Mouse (Mus musculus) ES-E14 (cell line): Measurements from ENCODE around the gene Baz2b. TPM values are rescaled to one million over a fixed set of nuclear protein-coding genes. Genes with fewer than 3 reads are reported as not detected.

Experiments used
- DNase-seq: peaks from one replicate; pipeline ENCODE4 v3.0.0-alpha.2; 2013; ENCODE audit warnings: low read depth, low spot score
- H3K27ac ChIP-seq: 2 replicates; pipeline ENCODE4 v1.5.1; 2012; ENCODE audit warnings: low read depth, mild to moderate bottlenecking, low read length, moderate library complexity, mixed read lengths; ENCODE audit not compliant: poor library complexity, insufficient read depth, severe bottlenecking
- H3K36me3 ChIP-seq: 2 replicates; pipeline ENCODE4 v1.6.1; 2012; ENCODE audit warnings: mild to moderate bottlenecking, low read length, moderate library complexity, mixed read lengths; ENCODE audit not compliant: control insufficient read depth, poor library complexity, insufficient read depth, severe bottlenecking
- H3K4me1 ChIP-seq, 2 experiments: fragments of 150-350 bp in 1 of 2; sonication (generic) in 1 of 2; 2 replicates each; pipeline ENCODE4 v1.6.1; 2012; ENCODE audit warnings: low read length in 2 of 2, mild to moderate bottlenecking in 1 of 2, mixed read lengths in 1 of 2; ENCODE audit not compliant: control insufficient read depth in 2 of 2, insufficient read depth in 2 of 2, poor library complexity in 1 of 2
- H3K4me3 ChIP-seq, 2 experiments: fragments of 150-350 bp in 1 of 2; sonication (generic) in 1 of 2; 2 replicates each; pipeline ENCODE4 v1.5.1; 2012; ENCODE audit warnings: low read length in 2 of 2, low read depth in 1 of 2, mild to moderate bottlenecking in 1 of 2, mixed read lengths in 1 of 2; ENCODE audit not compliant: insufficient read depth in 1 of 2, poor library complexity in 1 of 2, severe bottlenecking in 1 of 2
- H3K9ac ChIP-seq: 2 replicates; pipeline ENCODE4 v1.6.1; 2012; ENCODE audit warnings: low read depth, mild to moderate bottlenecking, low read length, mixed read lengths; ENCODE audit not compliant: poor library complexity, insufficient read depth, severe bottlenecking
- H3K9me3 ChIP-seq: fragments of 150-350 bp; sonication (generic); 2 replicates; pipeline ENCODE4 v1.6.1; 2012; ENCODE audit warnings: low read depth, mild to moderate bottlenecking, low read length; ENCODE audit not compliant: control insufficient read depth, insufficient read depth
- CHD2 ChIP-seq: IDR thresholded peaks from 2 replicates; pipeline ENCODE4 v1.6.1; 2014; ENCODE audit warnings: mild to moderate bottlenecking, low read depth, low read length, inconsistent platforms
- HCFC1 ChIP-seq: IDR thresholded peaks from 2 replicates; pipeline ENCODE4 v1.6.1; 2012; ENCODE audit warnings: low read length, inconsistent platforms, borderline replicate concordance; ENCODE audit not compliant: insufficient read depth
- MAFK ChIP-seq: IDR thresholded peaks from 2 replicates; pipeline ENCODE4 v1.6.1; 2014; ENCODE audit warnings: mild to moderate bottlenecking, low read depth, low read length, inconsistent platforms; ENCODE audit not compliant: insufficient read depth
- ZC3H11A ChIP-seq: IDR thresholded peaks from 2 replicates; pipeline ENCODE4 v1.6.1; 2012; ENCODE audit warnings: low read depth, mild to moderate bottlenecking, inconsistent platforms, low read length, borderline replicate concordance
- ZNF384 ChIP-seq: IDR thresholded peaks from 2 replicates; pipeline ENCODE4 v1.6.1; 2012; ENCODE audit warnings: low read depth, low read length, inconsistent platforms
- in situ Hi-C, 2 experiments: fragments of 600-800 bp; cut with MboI; formaldehyde crosslinking; loops; one replicate each; pipeline ENCODE4 v1.15.1; 2025; ENCODE audit warnings: low sequenced_read_pairs in 2 of 2, inconsistent platforms in 1 of 2; ENCODE audit not compliant: unreplicated experiment in 2 of 2
- total RNA-seq: library from RNA; depleted of rRNA; stranded (reverse); fragments of 300-350 nt; gene quantifications from 2 replicates; pipeline ENCODE4 v1.2.3, GENCODE M21; 2012

The Baz2b gene
- total RNA-seq, 1 experiment: 22.0 TPM

DNA sequence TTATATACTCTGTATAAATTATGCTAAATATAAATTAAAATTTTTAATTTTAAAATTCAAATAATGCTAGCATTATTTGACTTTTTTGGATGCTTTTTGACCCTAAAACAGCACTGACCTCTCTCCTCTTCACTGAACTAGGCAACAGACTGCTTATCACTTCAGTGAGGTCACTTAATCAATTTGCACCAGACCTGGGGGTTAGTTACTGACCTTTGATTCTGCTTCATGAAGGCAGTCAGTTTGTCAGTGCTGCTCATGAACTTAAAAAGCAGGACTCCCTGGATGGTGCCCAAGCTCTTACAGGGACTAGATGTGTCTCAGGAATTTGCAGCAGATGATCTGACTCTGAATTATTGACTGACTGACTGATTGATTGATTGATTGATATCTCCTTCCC lies 217.9 kb downstream of the Baz2b start:
- Histone ChIP-seq H3K4me1 (no peaks in the 10 kb centered on the region), H3K36me3 (no peaks in the 10 kb centered on the region; the same call in 1 of the 2 replicates), H3K9ac (no peak overlapping the region), H3K4me3 (no peak overlapping the region), H3K9me3 (no peaks in the 10 kb centered on the region), H3K27ac (no peak overlapping the region)
- no peak for TF ChIP-seq CHD2
- DNase-seq: no peak
- in situ Hi-C loops: no loop called here

DNA sequence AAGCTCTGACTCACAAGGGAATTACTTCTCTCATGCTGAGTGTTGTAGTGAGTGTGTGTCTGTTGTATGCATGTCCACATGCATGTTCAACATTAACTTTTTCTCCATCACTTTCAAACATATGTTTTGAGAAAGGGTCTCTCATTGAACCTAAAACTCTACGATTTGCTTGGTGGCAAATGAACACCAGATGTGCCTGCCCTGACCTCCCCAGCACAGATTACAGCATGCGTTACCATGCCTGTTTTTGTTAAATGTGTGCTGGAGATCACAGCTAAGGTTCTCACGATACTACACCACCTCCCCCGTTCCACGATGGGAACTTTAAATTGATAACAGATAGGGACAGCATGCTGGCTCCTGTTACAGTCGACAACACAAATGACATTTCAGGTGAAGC lies 222.1 kb downstream of the Baz2b start:
- TF ChIP-seq HCFC1 (no peak), MAFK (no peak), ZNF384 (no peak), ZC3H11A (no peak), CHD2 (no peak)
- Histone ChIP-seq H3K9ac (no peak overlapping the region), H3K36me3 (no peaks in the 10 kb centered on the region; the same call in 1 of the 2 replicates), H3K4me3 (no peak overlapping the region), H3K27ac (no peak overlapping the region), H3K4me1 (no peaks in the 10 kb centered on the region), H3K9me3 (no peaks in the 10 kb centered on the region)
- in situ Hi-C loops: no loop called here
- no peak for DNase-seq

DNA sequence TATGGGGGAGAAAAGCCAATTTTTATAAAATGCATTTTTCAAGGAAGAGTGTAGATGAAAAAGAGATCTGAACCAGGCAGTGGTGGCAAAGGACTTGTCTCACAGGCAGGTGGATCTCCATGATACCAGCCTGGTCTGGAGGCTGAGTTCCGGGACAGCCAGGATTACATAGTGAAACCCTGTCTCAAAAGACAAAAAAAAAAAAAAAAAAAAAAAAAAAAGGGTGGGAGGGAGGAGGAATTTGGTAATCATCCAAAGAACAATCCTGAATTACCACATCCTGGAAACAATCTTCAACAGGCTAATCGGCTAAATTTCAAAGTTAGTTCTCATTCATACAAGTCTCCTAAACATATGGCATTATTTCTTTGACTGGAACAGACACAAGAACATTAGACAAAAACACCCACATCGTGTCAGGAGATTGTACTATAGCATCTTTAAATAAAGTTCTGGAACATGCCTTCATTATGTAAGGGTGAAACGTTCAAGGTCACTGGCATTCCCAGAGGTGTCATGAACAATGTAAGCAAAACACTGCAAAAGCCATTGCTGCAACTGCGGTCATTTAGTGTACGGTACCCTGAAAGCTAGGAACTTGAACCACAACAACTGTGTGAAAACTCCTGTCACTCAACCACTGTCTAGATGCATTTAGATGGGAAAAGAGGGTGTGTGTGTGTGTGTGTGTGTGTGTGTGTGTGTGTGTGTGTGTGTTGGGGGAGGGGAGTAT lies 230.0 kb downstream of the Baz2b start:
- Histone ChIP-seq H3K27ac (no peak overlapping the region), H3K9me3 (no peaks in the 10 kb centered on the region), H3K4me3 (no peak overlapping the region), H3K4me1 (no peaks in the 10 kb centered on the region), H3K36me3 (no peaks in the 10 kb centered on the region), H3K9ac (no peak overlapping the region)
- peak; percentile 2 for DNase-seq
- TF ChIP-seq CHD2 (no peak), ZNF384 (peak; percentile 81; the same call in 1 of the 2 replicates), HCFC1 (no peak)
- in situ Hi-C loops: no loop called here

DNA sequence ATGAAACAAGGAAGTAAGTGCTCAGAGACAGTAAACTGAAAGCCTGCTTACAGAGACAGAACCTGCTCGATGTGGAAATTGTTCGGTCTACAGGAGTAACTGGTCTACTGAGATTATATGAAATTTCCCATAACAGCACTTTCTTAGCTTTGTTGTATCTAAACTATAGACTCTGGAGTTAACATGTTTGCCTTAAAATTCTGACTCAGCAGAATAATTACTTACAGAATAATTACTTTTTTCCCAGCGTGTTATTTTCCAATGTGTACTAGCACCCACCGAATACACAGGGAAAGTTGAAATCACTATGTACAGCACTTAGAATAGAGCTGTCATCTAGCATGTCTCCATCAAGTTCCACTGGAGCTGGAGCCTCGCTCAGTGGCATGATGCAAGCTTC lies 233.0 kb downstream of the Baz2b start:
- no peak for DNase-seq
- H3K4me3 ChIP-seq: no peak overlapping the region
- in situ Hi-C loops: no loop called here
- no peak for TF ChIP-seq CHD2
- no peak for TF ChIP-seq ZNF384
- no peak overlapping the region for H3K9ac ChIP-seq
- no peaks in the 10 kb centered on the region for H3K36me3 ChIP-seq
- H3K4me1 ChIP-seq: no peaks in the 10 kb centered on the region
- H3K9me3 ChIP-seq: no peaks in the 10 kb centered on the region
- no peak overlapping the region for H3K27ac ChIP-seq

DNA sequence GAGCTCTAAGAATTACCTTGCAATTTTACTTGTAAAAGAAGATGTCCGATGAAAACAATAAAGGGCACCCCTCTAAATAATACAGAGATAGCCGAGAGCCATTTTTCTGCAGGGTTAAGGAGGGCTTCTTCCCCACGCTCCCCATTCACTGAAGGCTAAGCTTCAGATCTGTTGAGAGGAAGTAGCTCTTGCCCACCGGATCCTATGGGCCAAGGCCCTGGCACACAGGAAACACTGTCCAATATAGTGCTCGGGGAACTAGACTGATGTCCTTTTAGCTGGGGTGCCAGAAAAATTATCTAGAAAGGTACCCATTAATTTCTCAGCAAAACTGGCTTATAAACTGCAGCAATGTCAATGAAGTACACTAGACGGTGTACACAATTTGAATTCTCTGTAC lies 233.9 kb downstream of the Baz2b start:
- DNase-seq: no peak
- H3K4me1 ChIP-seq: no peaks in the 10 kb centered on the region
- in situ Hi-C loops: no loop called here
- TF ChIP-seq MAFK (no peak), ZC3H11A (no peak), CHD2 (no peak), ZNF384 (no peak), HCFC1 (no peak)
- H3K27ac ChIP-seq: no peak overlapping the region
- no peaks in the 10 kb centered on the region for H3K36me3 ChIP-seq
- H3K9ac ChIP-seq: no peak overlapping the region
- no peaks in the 10 kb centered on the region for H3K9me3 ChIP-seq
- H3K4me3 ChIP-seq: no peak overlapping the region
